Mouse (Mus musculus): ENCODE measurements around the gene Eme2. TPM values are rescaled to one million over a fixed set of nuclear protein-coding genes. Genes with fewer than 3 reads are reported as not detected.

Eme2 gene
- polyA plus RNA-seq, 1 experiment from 2014 or later: 38.5 TPM

DNA sequence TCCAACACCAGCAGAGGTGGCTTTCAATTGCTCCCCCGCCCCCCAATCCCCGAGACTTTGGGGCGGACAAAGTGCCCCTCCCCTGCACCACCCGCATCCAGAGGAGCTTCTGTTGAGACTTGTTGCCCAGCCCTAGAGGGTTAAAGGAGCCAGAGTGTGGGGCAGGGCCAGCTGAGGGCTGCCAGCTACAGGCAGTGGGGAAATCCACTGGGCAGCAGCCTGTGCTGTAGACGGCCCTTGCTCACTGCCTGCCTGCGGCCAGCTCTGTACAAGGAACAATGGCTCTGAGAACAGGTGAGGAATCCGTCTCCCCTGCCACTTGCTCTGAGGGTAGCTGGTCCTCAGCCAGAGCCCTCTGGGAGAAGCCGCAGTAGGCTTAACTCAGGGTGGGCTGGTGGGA lies 16.4 kb downstream of the Eme2 start:
- H3K27ac ChIP-seq (ENCODE audit: low read length): no peak overlapping the region
- peak overlapping the region; percentile 43; the same call in 1 of the 2 replicates for H3K9ac ChIP-seq (replicated peaks; ENCODE audit: low read length)
- no peaks in the 10 kb centered on the region for H3K9me3 ChIP-seq (ENCODE audit: low read length)
- H3K4me1 ChIP-seq (ENCODE audit: insufficient read depth, low read length): no peaks in the 10 kb centered on the region
- no peak for ATAC-seq (ENCODE audit: low FRiP score, low TSS enrichment)
- H3K4me2 ChIP-seq (replicated peaks; ENCODE audit: low read depth, low read length): no peak overlapping the region
- no peaks in the 10 kb centered on the region for H3K27me3 ChIP-seq (ENCODE audit: insufficient read depth, low read length)
- 0 out of 2 replicates have a peak, but pooled peaks cover 3% of the 10 kb centered on the region for H3K36me3 ChIP-seq (ENCODE audit: insufficient read depth, low read length)
- H3K4me3 ChIP-seq (ENCODE audit: low read length): no peak overlapping the region
- 70% methylated on average over 8 of the region's 8 CpGs for WGBS

DNA sequence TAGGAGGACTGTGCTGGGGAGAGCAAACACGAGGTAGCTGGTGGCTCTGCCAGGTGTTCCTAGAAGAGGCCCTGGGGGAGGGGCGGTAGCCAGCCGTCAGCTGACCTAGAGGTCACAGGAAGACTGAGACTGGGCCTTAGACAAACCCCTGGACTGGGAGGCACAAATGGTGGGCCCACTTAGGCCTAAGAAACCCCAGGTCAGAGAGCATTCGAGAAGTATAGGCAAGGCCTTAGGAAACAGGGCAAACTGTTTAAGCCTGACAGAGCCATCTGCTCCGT lies 16.8 kb downstream of the Eme2 start:
- no peaks in the 10 kb centered on the region for H3K4me1 ChIP-seq (ENCODE audit: insufficient read depth, low read length)
- 0 out of 2 replicates have a peak, but pooled peaks cover 3% of the 10 kb centered on the region for H3K36me3 ChIP-seq (ENCODE audit: insufficient read depth, low read length)
- no peak for ATAC-seq (ENCODE audit: low FRiP score, low TSS enrichment)
- no peaks in the 10 kb centered on the region for H3K27me3 ChIP-seq (ENCODE audit: insufficient read depth, low read length)
- H3K9ac ChIP-seq (replicated peaks; ENCODE audit: low read length): peak overlapping the region; percentile 43; the same call in 1 of the 2 replicates
- peak overlapping the region; percentile 54 for H3K27ac ChIP-seq (ENCODE audit: low read length)
- 26% methylated on average over 5 of the region's 5 CpGs for WGBS
- H3K4me2 ChIP-seq (replicated peaks; ENCODE audit: low read depth, low read length): no peak overlapping the region
- H3K9me3 ChIP-seq (ENCODE audit: low read length): no peaks in the 10 kb centered on the region
- no peak overlapping the region for H3K4me3 ChIP-seq (ENCODE audit: low read length)

DNA sequence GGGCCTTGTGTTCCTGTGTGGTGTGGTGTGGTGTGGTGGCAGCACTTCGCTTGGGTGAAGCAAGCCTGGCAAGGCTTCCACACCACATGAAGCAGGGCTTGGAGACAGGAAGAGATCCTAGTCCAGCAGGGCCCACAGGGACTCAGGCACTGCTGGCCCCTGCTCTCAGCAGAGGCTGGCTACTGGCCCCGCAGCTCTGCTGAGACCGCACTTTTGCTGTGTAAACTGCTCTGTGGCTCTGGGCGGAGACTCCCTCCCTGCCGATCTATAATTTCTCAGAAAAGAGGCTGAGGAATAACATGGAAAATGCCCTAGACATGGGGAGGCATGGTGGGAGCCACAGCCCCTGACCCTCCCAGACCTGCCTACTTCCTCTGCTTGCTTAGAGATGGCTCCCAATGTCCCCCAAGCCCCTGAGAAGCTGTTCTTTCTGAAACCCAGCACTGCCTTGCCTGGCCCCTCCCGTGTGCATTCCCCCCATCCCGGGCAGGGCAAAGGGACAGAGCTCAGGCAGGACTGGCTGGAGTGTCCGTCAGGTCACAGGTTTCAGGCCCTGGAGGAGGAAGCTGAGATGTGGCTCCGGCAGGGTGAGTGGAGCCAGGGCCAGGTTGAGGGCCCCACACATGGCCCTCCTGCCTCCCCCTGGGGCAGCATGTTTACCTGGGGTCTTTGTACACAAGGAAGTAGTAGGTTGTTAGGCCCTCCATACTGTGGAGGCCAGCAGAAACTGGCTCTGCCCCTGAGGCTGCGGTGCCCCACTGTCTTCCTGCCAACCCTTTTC lies 17.4 kb downstream of the Eme2 start:
- no peak overlapping the region for H3K4me3 ChIP-seq (ENCODE audit: low read length)
- H3K9me3 ChIP-seq (ENCODE audit: low read length): no peaks in the 10 kb centered on the region
- H3K9ac ChIP-seq (replicated peaks; ENCODE audit: low read length): peak overlapping the region; percentile 43; the same call in 1 of the 2 replicates
- no peaks in the 10 kb centered on the region for H3K36me3 ChIP-seq (ENCODE audit: insufficient read depth, low read length)
- no peak overlapping the region for H3K4me2 ChIP-seq (replicated peaks; ENCODE audit: low read depth, low read length)
- ATAC-seq (ENCODE audit: low FRiP score, low TSS enrichment): peak; percentile 52; the same call in 1 of the 2 replicates
- no peaks in the 10 kb centered on the region for H3K27me3 ChIP-seq (ENCODE audit: insufficient read depth, low read length)
- no peaks in the 10 kb centered on the region for H3K4me1 ChIP-seq (ENCODE audit: insufficient read depth, low read length)
- peak overlapping the region; percentile 54 for H3K27ac ChIP-seq (ENCODE audit: low read length)
- 56% methylated on average over 10 of the region's 10 CpGs for WGBS

DNA sequence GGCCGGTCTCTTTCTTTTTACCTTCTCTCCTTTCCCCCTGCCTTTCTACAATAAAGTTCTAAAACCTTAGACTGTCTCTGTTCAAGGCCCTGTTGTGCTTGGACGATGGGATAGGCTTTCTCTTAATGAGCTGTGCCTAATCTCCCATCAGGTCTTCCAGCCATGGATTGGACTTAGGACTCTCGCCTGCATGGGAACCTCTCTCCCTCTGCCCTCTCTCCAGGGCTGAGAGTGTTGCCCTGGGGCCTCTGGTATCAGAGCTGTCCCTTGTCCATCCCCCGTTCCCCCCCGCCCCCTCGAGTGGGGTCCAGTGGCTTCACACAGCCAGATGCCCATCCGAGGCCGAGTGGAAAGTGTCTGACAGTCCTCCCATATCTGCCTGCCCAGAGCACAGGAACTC lies 19.9 kb downstream of the Eme2 start:
- H3K9me3 ChIP-seq (ENCODE audit: low read length): no peaks in the 10 kb centered on the region
- no peak for ATAC-seq (ENCODE audit: low FRiP score, low TSS enrichment)
- no peak overlapping the region for H3K4me3 ChIP-seq (ENCODE audit: low read length)
- no peak overlapping the region for H3K9ac ChIP-seq (replicated peaks; ENCODE audit: low read length)
- no peaks in the 10 kb centered on the region for H3K27me3 ChIP-seq (ENCODE audit: insufficient read depth, low read length)
- 78% methylated on average over 8 of the region's 8 CpGs for WGBS
- H3K27ac ChIP-seq (ENCODE audit: low read length): no peak overlapping the region
- H3K36me3 ChIP-seq (ENCODE audit: insufficient read depth, low read length): no peaks in the 10 kb centered on the region
- H3K4me1 ChIP-seq (ENCODE audit: insufficient read depth, low read length): no peaks in the 10 kb centered on the region
- H3K4me2 ChIP-seq (replicated peaks; ENCODE audit: low read depth, low read length): no peak overlapping the region

DNA sequence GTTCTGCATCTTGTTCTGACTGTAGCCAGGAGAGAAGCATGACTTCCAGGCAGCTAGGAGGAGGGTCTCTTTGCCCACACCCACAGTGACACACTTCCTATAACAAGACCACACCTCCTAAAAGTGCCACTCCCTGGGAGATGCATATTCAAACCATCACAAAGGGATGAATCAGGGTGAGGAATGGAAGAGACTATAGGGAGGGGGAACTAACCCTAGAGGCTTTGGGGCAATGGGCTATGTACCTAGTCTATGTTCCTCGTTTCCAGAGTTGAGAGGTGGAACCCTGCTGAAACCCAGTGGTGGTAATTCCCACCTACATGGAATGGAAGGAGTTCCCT lies 20.5 kb downstream of the Eme2 start:
- no peaks in the 10 kb centered on the region for H3K27me3 ChIP-seq (ENCODE audit: insufficient read depth, low read length)
- H3K36me3 ChIP-seq (ENCODE audit: insufficient read depth, low read length): no peaks in the 10 kb centered on the region
- 52% methylated on average over 1 of the region's 1 CpGs for WGBS
- no peak overlapping the region for H3K9ac ChIP-seq (replicated peaks; ENCODE audit: low read length)
- no peaks in the 10 kb centered on the region for H3K9me3 ChIP-seq (ENCODE audit: low read length)
- no peak overlapping the region for H3K4me2 ChIP-seq (replicated peaks; ENCODE audit: low read depth, low read length)
- no peak overlapping the region for H3K27ac ChIP-seq (ENCODE audit: low read length)
- ATAC-seq (ENCODE audit: low FRiP score, low TSS enrichment): no peak
- H3K4me1 ChIP-seq (ENCODE audit: insufficient read depth, low read length): no peaks in the 10 kb centered on the region
- H3K4me3 ChIP-seq (ENCODE audit: low read length): no peak overlapping the region

DNA sequence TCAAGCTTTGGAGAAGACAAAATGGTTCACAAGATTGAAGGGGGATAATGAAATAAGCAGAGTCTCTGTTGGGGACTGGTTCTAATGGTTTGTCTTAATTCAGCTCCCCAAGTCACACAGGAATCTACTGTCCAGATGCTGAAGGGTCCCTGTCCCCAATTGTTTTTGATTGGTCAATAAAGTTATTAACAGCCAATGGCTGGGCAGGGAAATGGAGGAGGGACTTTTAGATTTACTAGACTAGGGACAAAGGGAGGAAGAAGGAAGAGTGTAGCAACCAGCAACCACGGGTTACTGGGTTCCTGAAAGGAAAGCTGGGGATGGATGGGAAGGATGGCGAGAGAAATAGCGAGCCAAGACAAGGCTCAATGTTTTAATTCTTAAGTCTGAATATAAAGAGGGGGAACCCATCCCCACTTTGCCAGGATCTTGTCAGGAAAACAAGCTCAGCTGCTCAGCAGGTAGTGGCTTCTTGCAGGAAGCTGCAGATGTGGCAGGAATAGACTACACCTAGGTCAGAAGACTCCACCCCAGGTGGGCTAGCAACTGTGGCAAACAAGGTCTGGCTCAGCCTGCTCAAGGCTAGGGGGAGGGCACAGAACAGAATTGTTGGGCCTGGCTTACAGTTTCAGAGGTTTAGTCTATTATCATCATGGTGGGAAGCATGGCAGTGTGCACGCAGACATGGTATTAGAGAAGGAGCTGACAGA lies 21.0 kb downstream of the Eme2 start:
- no peak for ATAC-seq (ENCODE audit: low FRiP score, low TSS enrichment)
- Histone ChIP-seq H3K4me2 (replicated peaks; ENCODE audit: low read depth, low read length) (no peak overlapping the region), H3K4me3 (ENCODE audit: low read length) (no peak overlapping the region), H3K27me3 (ENCODE audit: insufficient read depth, low read length) (no peaks in the 10 kb centered on the region), H3K36me3 (ENCODE audit: insufficient read depth, low read length) (no peaks in the 10 kb centered on the region), H3K9me3 (ENCODE audit: low read length) (no peaks in the 10 kb centered on the region), H3K9ac (replicated peaks; ENCODE audit: low read length) (no peak overlapping the region), H3K27ac (ENCODE audit: low read length) (no peak overlapping the region), H3K4me1 (ENCODE audit: insufficient read depth, low read length) (no peaks in the 10 kb centered on the region)
- WGBS: 50% methylated on average over 4 of the region's 4 CpGs

DNA sequence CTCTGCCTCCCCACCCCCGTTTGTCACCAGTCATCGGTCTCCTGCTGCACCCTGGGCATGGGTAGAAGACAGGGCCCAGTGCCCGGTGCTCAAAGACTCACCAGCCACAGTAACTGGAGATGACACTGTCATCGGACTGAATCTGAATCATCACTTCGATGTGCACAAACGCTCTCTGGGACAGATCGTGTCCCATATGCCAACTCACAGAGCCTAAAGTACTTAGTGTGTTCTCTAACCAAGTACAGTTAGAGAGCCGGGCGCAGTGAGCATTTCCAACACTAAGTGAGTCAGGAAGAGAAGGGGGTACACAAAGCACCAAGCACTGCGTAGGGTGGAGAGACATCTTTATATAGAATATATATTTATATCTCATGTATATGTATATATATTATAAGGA lies 27.0 kb downstream of the Eme2 start:
- H3K9me3 ChIP-seq (ENCODE audit: low read length): no peaks in the 10 kb centered on the region
- no peak overlapping the region for H3K4me3 ChIP-seq (ENCODE audit: low read length)
- H3K4me1 ChIP-seq (ENCODE audit: insufficient read depth, low read length): no peaks in the 10 kb centered on the region
- H3K4me2 ChIP-seq (replicated peaks; ENCODE audit: low read depth, low read length): no peak overlapping the region
- H3K27me3 ChIP-seq (ENCODE audit: insufficient read depth, low read length): no peaks in the 10 kb centered on the region
- peaks cover 7% of the 10 kb centered on the region; the same call in 1 of the 2 replicates for H3K36me3 ChIP-seq (ENCODE audit: insufficient read depth, low read length)
- 92% methylated on average over 10 of the region's 10 CpGs for WGBS
- no peak overlapping the region for H3K27ac ChIP-seq (ENCODE audit: low read length)
- ATAC-seq (ENCODE audit: low FRiP score, low TSS enrichment): no peak
- no peak overlapping the region for H3K9ac ChIP-seq (replicated peaks; ENCODE audit: low read length)

DNA sequence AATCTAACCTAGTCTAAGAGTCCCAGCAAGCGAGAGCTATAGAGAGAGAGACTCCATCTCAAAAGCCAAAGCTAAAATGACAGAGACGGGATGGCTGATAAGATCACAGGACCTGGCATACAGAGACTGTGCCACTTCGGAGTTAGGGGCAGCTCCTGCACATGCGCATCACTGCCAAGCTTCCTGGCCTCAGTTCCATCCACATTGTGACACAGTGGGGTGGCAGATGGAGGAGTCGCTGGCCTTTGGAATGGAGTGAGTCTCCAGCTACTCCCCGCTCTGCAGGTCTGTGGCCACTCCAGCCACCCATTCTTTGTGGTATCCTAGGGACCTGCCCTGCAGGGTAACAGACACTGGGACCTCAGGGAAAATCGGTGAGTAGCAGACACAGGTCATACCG lies 29.1 kb downstream of the Eme2 start, which contains the start of gene Igfals:
Gene Igfals, plus strand, starts transcription at position 222 of the 400 bp plus-strand sequence.
- Histone ChIP-seq H3K4me1 (ENCODE audit: insufficient read depth, low read length) (no peaks in the 10 kb centered on the region), H3K36me3 (ENCODE audit: insufficient read depth, low read length) (peaks cover 17% of the 10 kb centered on the region), H3K9ac (replicated peaks; ENCODE audit: low read length) (no peak within 1 kb of the TSS), H3K4me3 (ENCODE audit: low read length) (no peak within 1 kb of the TSS), H3K9me3 (ENCODE audit: low read length) (no peaks in the 10 kb centered on the region), H3K4me2 (replicated peaks; ENCODE audit: low read depth, low read length) (no peak within 1 kb of the TSS), H3K27me3 (ENCODE audit: insufficient read depth, low read length) (no peaks in the 10 kb centered on the region), H3K27ac (ENCODE audit: low read length) (no peak within 1 kb of the TSS)
- no peak for ATAC-seq (ENCODE audit: low FRiP score, low TSS enrichment)
- 92% methylated on average over 8 of the region's 8 CpGs for WGBS

DNA sequence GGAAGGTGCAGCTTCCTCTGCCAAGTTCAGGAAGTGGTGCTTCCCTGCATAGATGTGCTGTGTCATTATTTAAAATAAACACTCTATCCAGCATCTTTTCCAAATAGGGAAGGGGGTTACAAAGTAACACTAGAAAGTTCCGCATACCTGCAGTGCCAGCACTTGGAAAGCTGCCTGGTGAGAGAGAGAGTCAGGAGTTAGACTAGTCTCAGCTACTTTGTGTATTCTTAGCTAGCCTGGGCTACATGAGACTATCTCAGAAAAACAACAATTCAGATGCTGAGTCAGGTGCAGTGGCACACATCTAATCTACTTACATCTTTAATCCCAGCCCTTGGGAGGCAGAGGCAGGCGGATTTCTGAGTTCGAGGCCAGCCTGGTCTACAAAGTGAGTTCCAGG lies 33.1 kb downstream of the Eme2 start:
- no peak overlapping the region for H3K4me2 ChIP-seq (replicated peaks; ENCODE audit: low read depth, low read length)
- no peak overlapping the region for H3K4me3 ChIP-seq (ENCODE audit: low read length)
- no peak overlapping the region for H3K27ac ChIP-seq (ENCODE audit: low read length)
- no peak for ATAC-seq (ENCODE audit: low FRiP score, low TSS enrichment)
- H3K9ac ChIP-seq (replicated peaks; ENCODE audit: low read length): no peak overlapping the region
- H3K9me3 ChIP-seq (ENCODE audit: low read length): no peaks in the 10 kb centered on the region
- H3K36me3 ChIP-seq (ENCODE audit: insufficient read depth, low read length): peaks cover 22% of the 10 kb centered on the region
- WGBS: 89% methylated on average over 3 of the region's 3 CpGs
- H3K4me1 ChIP-seq (ENCODE audit: insufficient read depth, low read length): no peaks in the 10 kb centered on the region
- H3K27me3 ChIP-seq (ENCODE audit: insufficient read depth, low read length): no peaks in the 10 kb centered on the region

DNA sequence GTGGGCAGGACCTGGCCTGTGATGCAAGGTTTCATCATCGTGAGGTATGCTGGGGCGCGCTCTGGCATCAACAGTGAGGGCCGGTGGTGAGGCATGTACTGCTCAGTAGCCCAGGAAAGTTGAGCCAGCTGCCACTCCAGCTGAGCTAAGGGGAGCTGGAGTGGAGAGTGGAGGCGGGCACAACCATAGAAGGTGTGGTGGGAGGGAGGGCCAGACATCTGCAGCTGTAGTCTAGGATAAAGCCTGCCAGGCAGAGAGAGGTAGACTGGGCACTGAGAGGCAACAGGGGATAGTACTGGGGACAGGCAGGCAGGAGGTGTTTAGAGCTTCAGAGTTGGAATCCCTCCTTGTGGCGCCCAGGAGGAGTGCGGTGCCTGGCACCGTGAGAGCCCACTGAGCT lies 34.8 kb downstream of the Eme2 start:
- peaks cover 29% of the 10 kb centered on the region for H3K36me3 ChIP-seq (ENCODE audit: insufficient read depth, low read length)
- no peak overlapping the region for H3K4me2 ChIP-seq (replicated peaks; ENCODE audit: low read depth, low read length)
- 93% methylated on average over 8 of the region's 8 CpGs for WGBS
- H3K9me3 ChIP-seq (ENCODE audit: low read length): no peaks in the 10 kb centered on the region
- no peak overlapping the region for H3K9ac ChIP-seq (replicated peaks; ENCODE audit: low read length)
- ATAC-seq (ENCODE audit: low FRiP score, low TSS enrichment): no peak
- H3K27ac ChIP-seq (ENCODE audit: low read length): no peak overlapping the region
- no peaks in the 10 kb centered on the region for H3K27me3 ChIP-seq (ENCODE audit: insufficient read depth, low read length)
- H3K4me3 ChIP-seq (ENCODE audit: low read length): no peak overlapping the region
- no peaks in the 10 kb centered on the region for H3K4me1 ChIP-seq (ENCODE audit: insufficient read depth, low read length)
